Mouse (Mus musculus) erythroblast, embryonic 14.5 days (primary cell): ENCODE data around the gene Hist3h2a.

Experiments used
- GATA1 ChIP-seq: IDR thresholded peaks from 2 replicates; pipeline ENCODE4 v1.6.1; 2012; ENCODE audit warnings: low read length, inconsistent platforms, mixed read lengths
- TAL1 ChIP-seq: IDR thresholded peaks from 3 replicates; pipeline ENCODE4 v1.6.1; 2012; ENCODE audit warnings: low read length, inconsistent platforms, mixed read lengths

DNA sequence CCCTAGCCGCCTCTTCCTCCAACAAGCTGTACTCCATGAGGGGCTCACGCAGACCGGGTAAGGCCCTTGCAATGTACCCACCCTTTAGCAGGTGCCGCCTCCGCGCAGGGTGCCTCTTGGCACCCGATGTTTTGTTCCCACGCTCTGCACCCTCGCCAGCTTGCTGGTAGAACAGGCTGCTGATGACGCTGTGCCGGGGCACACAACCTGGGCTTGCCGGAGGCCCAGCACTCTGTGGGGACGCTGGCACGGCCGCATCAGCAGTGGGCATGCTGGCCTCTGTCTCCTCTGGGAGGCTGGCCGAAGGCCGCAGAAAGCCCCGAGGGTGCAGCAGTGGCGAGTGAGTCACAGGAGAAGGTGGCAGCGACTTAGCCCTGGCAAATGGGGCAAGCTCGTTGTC is 46.1 kb downstream of the Hist3h2a start:
- no peak for TF ChIP-seq TAL1
- TF ChIP-seq GATA1 = no peak
